26 mouse cellular contexts compared by ENCODE assay signal in genomic region chr8:121806126-121806525, GRCm38 (mm10). TPM values are rescaled to one million over a fixed set of nuclear protein-coding genes. Genes with fewer than 3 reads are reported as not detected.
DNase-seq lines count a peak whose midpoint lies in the region; ATAC-seq and TF ChIP-seq lines count a peak whose summit lies in the region.
"Had no signal": no experiment of that assay in that cellular context is flagged by ENCODE, and none has a peak within 500 bp of the region (broad histone marks: within the 10 kb centered on the region; RNA-seq: fewer than 3 reads in every experiment).

No protein-coding gene starts in this region.

- peaks cover 57% of the 10 kb centered on the region for H3K36me3 ChIP-seq in embryonic facial prominence, embryonic 15.5 days
- peaks cover 90% of the 10 kb centered on the region for H3K36me3 ChIP-seq in embryonic facial prominence, embryonic 10.5 days (replicated peaks)
- H3K36me3 ChIP-seq in lung, postnatal 0 days (ENCODE audit: insufficient read depth, low read length): peaks cover 8% of the 10 kb centered on the region; the same call in 1 of the 2 replicates
- peaks cover 53% of the 10 kb centered on the region for H3K36me3 ChIP-seq in kidney, embryonic 14.5 days (ENCODE audit: control insufficient read depth, insufficient read depth, low read length)

- 0 out of 2 replicates have a peak, but pooled peaks cover 3% of the 10 kb centered on the region for H3K4me1 ChIP-seq in embryonic facial prominence, embryonic 15.5 days
- no peaks in the 10 kb centered on the region for H3K4me1 ChIP-seq in embryonic facial prominence, embryonic 10.5 days
- no peaks in the 10 kb centered on the region for H3K4me1 ChIP-seq in lung, postnatal 0 days (ENCODE audit: insufficient read depth, low read depth, low read length)
- H3K4me1 ChIP-seq in lung, adult 2 months (ENCODE audit: control insufficient read depth, insufficient read depth, low read length): no peaks in the 10 kb centered on the region
- H3K4me1 ChIP-seq in kidney, embryonic 14.5 days (ENCODE audit: control insufficient read depth, insufficient read depth, low read length): no peaks in the 10 kb centered on the region

- H3K4me3 ChIP-seq in embryonic facial prominence, embryonic 15.5 days (replicated peaks): no peak overlapping the region
- no peak overlapping the region for H3K4me3 ChIP-seq in embryonic facial prominence, embryonic 10.5 days
- no peak overlapping the region for H3K4me3 ChIP-seq in lung, postnatal 0 days (ENCODE audit: low read depth, low read length)
- H3K4me3 ChIP-seq in lung, adult 2 months (replicated peaks; ENCODE audit: extremely low read depth, low read depth, low read length): no peak overlapping the region
- no peak overlapping the region for H3K4me3 ChIP-seq in kidney, embryonic 14.5 days (ENCODE audit: low read length)
- H3K4me3 ChIP-seq: heart, adult 2 months; heart, embryonic 10.5 days; heart, embryonic 13.5 days had no signal

- H3K9ac ChIP-seq in embryonic facial prominence, embryonic 15.5 days: no peak overlapping the region
- H3K9ac ChIP-seq in lung, postnatal 0 days (replicated peaks; ENCODE audit: low read depth): no peak overlapping the region
- H3K9ac ChIP-seq in kidney, embryonic 14.5 days (ENCODE audit: low read depth, low read length): no peak overlapping the region
- H3K9ac ChIP-seq: forebrain, postnatal 0 days; heart, embryonic 13.5 days; hindbrain, embryonic 14.5 days had no signal

- peak; percentile 36; the same call in 1 of the 2 replicates for ATAC-seq in embryonic facial prominence, embryonic 15.5 days (ENCODE audit: insufficient number of reproducible peaks, low FRiP score, low TSS enrichment, low read depth)
- ATAC-seq in lung, postnatal 0 days: peak; percentile 35; the same call in 1 of the 2 replicates
- ATAC-seq in granulocyte monocyte progenitor cell, adult 5-6 weeks (replicated peaks; ENCODE audit: poor library complexity, severe bottlenecking): peak; percentile 62
- ATAC-seq in megakaryocyte progenitor cell, adult 5-6 weeks (replicated peaks; ENCODE audit: poor library complexity): peak; percentile 68
- ATAC-seq in kidney, embryonic 14.5 days (ENCODE audit: low FRiP score, low TSS enrichment): no peak
- ATAC-seq: forebrain, embryonic 14.5 days; forebrain, postnatal 0 days; hindbrain, postnatal 0 days; Patski had no signal

- no peak for TF ChIP-seq CTCF in lung, postnatal 0 days (IDR thresholded peaks at IDR 0.05)
- no peak for TF ChIP-seq CTCF in lung, adult 2 months (IDR thresholded peaks at IDR 0.05; ENCODE audit: insufficient read depth, low read length)

- H3K27ac ChIP-seq in embryonic facial prominence, embryonic 15.5 days (replicated peaks): no peak overlapping the region
- H3K27ac ChIP-seq in embryonic facial prominence, embryonic 10.5 days (replicated peaks): no peak overlapping the region
- H3K27ac ChIP-seq in lung, postnatal 0 days (ENCODE audit: low read length): no peak overlapping the region
- H3K27ac ChIP-seq in kidney, embryonic 14.5 days (ENCODE audit: low read depth, low read length): no peak overlapping the region
- H3K27ac ChIP-seq: heart, adult 2 months; heart, embryonic 10.5 days; heart, embryonic 13.5 days; hindbrain, embryonic 14.5 days; hindbrain, postnatal 0 days had no signal

- no peaks in the 10 kb centered on the region for H3K27me3 ChIP-seq in embryonic facial prominence, embryonic 15.5 days
- no peaks in the 10 kb centered on the region for H3K27me3 ChIP-seq in embryonic facial prominence, embryonic 10.5 days (replicated peaks; ENCODE audit: low read depth, poor library complexity, severe bottlenecking)
- no peaks in the 10 kb centered on the region for H3K27me3 ChIP-seq in lung, postnatal 0 days (replicated peaks; ENCODE audit: insufficient read depth, low read length)
- no peaks in the 10 kb centered on the region for H3K27me3 ChIP-seq in kidney, embryonic 14.5 days (ENCODE audit: control insufficient read depth, insufficient read depth, low read length)
- H3K27me3 ChIP-seq: heart, embryonic 13.5 days; Patski had no signal

- TF ChIP-seq EP300 in lung, postnatal 0 days (IDR thresholded peaks at IDR 0.05): no peak

- TF ChIP-seq POLR2A in lung, adult 2 months (IDR thresholded peaks at IDR 0.05; ENCODE audit: borderline replicate concordance, extremely low read depth, low read depth, low read length): no peak

- no peak overlapping the region for H3K4me2 ChIP-seq in embryonic facial prominence, embryonic 15.5 days (replicated peaks)
- H3K4me2 ChIP-seq in lung, postnatal 0 days (replicated peaks; ENCODE audit: low read depth, low read length): no peak overlapping the region
- no peak overlapping the region for H3K4me2 ChIP-seq in kidney, embryonic 14.5 days (replicated peaks; ENCODE audit: low read depth, low read length)
- H3K4me2 ChIP-seq: heart, embryonic 13.5 days; hindbrain, embryonic 14.5 days had no signal

- WGBS in embryonic facial prominence, embryonic 15.5 days: 74% methylated on average over 13 of the region's 13 CpGs
- 91% methylated on average over 13 of the region's 13 CpGs for WGBS in embryonic facial prominence, embryonic 10.5 days
- WGBS in lung, postnatal 0 days: 84% methylated on average over 13 of the region's 13 CpGs
- 89% methylated on average over 13 of the region's 13 CpGs for WGBS in lung, adult 2 months
- 90% methylated on average over 13 of the region's 13 CpGs for WGBS in kidney, embryonic 14.5 days

- no peaks in the 10 kb centered on the region for H3K9me3 ChIP-seq in embryonic facial prominence, embryonic 15.5 days (replicated peaks)
- no peaks in the 10 kb centered on the region for H3K9me3 ChIP-seq in embryonic facial prominence, embryonic 10.5 days
- no peaks in the 10 kb centered on the region for H3K9me3 ChIP-seq in lung, postnatal 0 days (ENCODE audit: low read length)
- no peaks in the 10 kb centered on the region for H3K9me3 ChIP-seq in kidney, embryonic 14.5 days (ENCODE audit: control insufficient read depth, low read length)
- H3K9me3 ChIP-seq: G1E; heart, embryonic 10.5 days; heart, embryonic 13.5 days had no signal

- no peak for DNase-seq in embryonic facial prominence, embryonic 10.5 days (ENCODE audit: low spot score)
- DNase-seq in lung, postnatal 0 days (ENCODE audit: low spot score): peak; percentile 43
- no peak for DNase-seq in lung, adult 2 months
- no peak for DNase-seq in ovary, postnatal 14 days (ENCODE audit: low spot score)
- DNase-seq: adrenal gland, postnatal 10 days; adrenal gland, postnatal 36 days; cerebellum, adult 11 months; cerebellum, adult 2 months; cerebellum, adult 9-11 months; embryo, embryonic 11 days; forebrain, postnatal 0 days; gastrocnemius, postnatal 25 days; heart, adult 2 months; heart, postnatal 14 days; heart, postnatal 4 days had no signal

RNA-seq across cellular contexts. Expression of gene Klhdc4, which starts 23.2 kb away (rescaled TPM):
- 31.9 and 34.4 TPM in 2 replicates for polyA plus RNA-seq in embryonic facial prominence, embryonic 15.5 days (2015; fragmentation: Nextera tagmentation; extraction: Ambion mirVana)
- polyA plus RNA-seq in embryonic facial prominence, embryonic 10.5 days (2016; fragmentation: Nextera tagmentation; extraction: Ambion mirVana): 67.3 and 71.2 TPM in 2 replicates
- 22.9 and 28.4 TPM in 2 replicates for polyA plus RNA-seq in lung, postnatal 0 days (2015; fragmentation: Nextera tagmentation; extraction: Ambion mirVana)
- 32.9 and 36.1 TPM in 2 replicates for polyA plus RNA-seq in lung, adult 2 months (2012; rRNA removed)
- 41.4 and 44.4 TPM in 2 replicates for total RNA-seq in granulocyte monocyte progenitor cell, adult 5-6 weeks (2014; fragmentation: Nextera tagmentation)
- total RNA-seq in granulocyte monocyte progenitor cell, adult 5-6 weeks (2017): 29.6 and 35.0 TPM in 2 replicates
- total RNA-seq in megakaryocyte progenitor cell, adult 5-6 weeks (2015): 16.5 and 18.6 TPM in 2 replicates
- 46.1 and 46.9 TPM in 2 replicates for total RNA-seq in megakaryocyte progenitor cell, adult 5-6 weeks (2017)
- 35.7 and 44.4 TPM in 2 replicates for polyA plus RNA-seq in kidney, embryonic 14.5 days (2014; fragmentation: Nextera tagmentation; extraction: Ambion mirVana)
